In genomic region chr3:125869873-125870272, GRCm38 (mm10) we compare ENCODE assay signal across 11 mouse cellular contexts.
"Had no signal": no experiment of that assay in that cellular context is flagged by ENCODE, and none has a peak within 500 bp of the region (broad histone marks: within the 10 kb centered on the region; RNA-seq: fewer than 3 reads in every experiment).

No protein-coding gene starts in this region.

- H3K4me1 ChIP-seq: intestine, embryonic 15.5 days; limb, embryonic 15.5 days; liver, embryonic 12.5 days; midbrain, embryonic 12.5 days; stomach, embryonic 15.5 days had no signal

- H3K27ac ChIP-seq: hindbrain, embryonic 14.5 days; intestine, embryonic 15.5 days; layer of hippocampus, adult 2 months; left cerebral cortex, adult 2 months; limb, embryonic 15.5 days; liver, embryonic 12.5 days; midbrain, embryonic 12.5 days; stomach, embryonic 15.5 days had no signal

- H3K9ac ChIP-seq: hindbrain, embryonic 14.5 days; intestine, embryonic 15.5 days; limb, embryonic 15.5 days; liver, embryonic 12.5 days; midbrain, embryonic 12.5 days; stomach, embryonic 15.5 days had no signal

- H3K9me3 ChIP-seq: intestine, embryonic 15.5 days; limb, embryonic 15.5 days; liver, embryonic 12.5 days; midbrain, embryonic 12.5 days; stomach, embryonic 15.5 days had no signal

- H3K4me3 ChIP-seq: intestine, embryonic 15.5 days; layer of hippocampus, adult 2 months; left cerebral cortex, adult 2 months; limb, embryonic 15.5 days; liver, embryonic 12.5 days; midbrain, embryonic 12.5 days; stomach, embryonic 15.5 days had no signal

- H3K36me3 ChIP-seq: intestine, embryonic 15.5 days; limb, embryonic 15.5 days; liver, embryonic 12.5 days; midbrain, embryonic 12.5 days; stomach, embryonic 15.5 days had no signal

- DNase-seq: right cerebral cortex, postnatal 14 days; thymus, postnatal 36 days had no signal

- ATAC-seq: intestine, embryonic 15.5 days; liver, embryonic 12.5 days; midbrain, embryonic 16.5 days had no signal

- H3K27me3 ChIP-seq: intestine, embryonic 15.5 days; limb, embryonic 15.5 days; liver, embryonic 12.5 days; midbrain, embryonic 12.5 days; stomach, embryonic 15.5 days had no signal

- H3K4me2 ChIP-seq: hindbrain, embryonic 14.5 days; intestine, embryonic 15.5 days; limb, embryonic 15.5 days; liver, embryonic 12.5 days; midbrain, embryonic 12.5 days; stomach, embryonic 15.5 days had no signal
